Mouse (Mus musculus): ENCODE results near the gene Zfp740. TPM values are rescaled to one million over a fixed set of nuclear protein-coding genes. Genes with fewer than 3 reads are reported as not detected.

The Zfp740 gene
- total and polyA plus RNA-seq, 3 experiments, result 32.1 to 46.1 (median 37.4) TPM

GRCm38 (mm10) chr15:102165468-102166100 is 37.5 kb upstream of the Zfp740 start:
- peaks cover 0 to 15% of the 10 kb centered on the region in 2 experiments for H3K36me3 ChIP-seq (replicated peaks in 1 of 2; ENCODE audit: control insufficient read depth in 1 of 2, insufficient read depth in 1 of 2, low read length in 1 of 2)
- no peak for DNase-seq (ENCODE audit: extremely low read depth)
- peaks cover 0 to 9% of the 10 kb centered on the region in 2 experiments; a peak in 2 of 4 replicates for H3K4me1 ChIP-seq (ENCODE audit: control insufficient read depth in 1 of 2, insufficient read depth in 2 of 2)
- no peak overlapping the region for H3K9ac ChIP-seq (ENCODE audit: insufficient read depth, low read depth)
- H3K79me2 ChIP-seq (replicated peaks; ENCODE audit: control insufficient read depth, extremely low read depth, insufficient read depth, poor library complexity, severe bottlenecking), result no peaks in the 10 kb centered on the region
- dilution Hi-C loops (cut with MboI; ENCODE audit: extremely low pct_ligation_motif_present, extremely low pct_unique_long_range_greater_than_20kb, low sequenced_read_pairs), result no loop called here
- peaks cover 5% of the 10 kb centered on the region for H3K27me3 ChIP-seq (replicated peaks)
- in situ Hi-C loops (cut with MboI; ENCODE audit: low pct_ligation_motif_present, low pct_unique_long_range_greater_than_20kb, low sequenced_read_pairs), result no loop called here
- H3K27ac ChIP-seq (ENCODE audit: insufficient read depth, low read depth), result no peak overlapping the region
- TF ChIP-seq USF1 (IDR thresholded peaks at IDR 0.05; ENCODE audit: low read depth, low read length) (no peak), ZNF384 (IDR thresholded peaks at IDR 0.05; ENCODE audit: low read depth, low read length) (no peak), MAX (IDR thresholded peaks at IDR 0.05; ENCODE audit: low read length) (no peak), RAD21 (IDR thresholded peaks at IDR 0.05; ENCODE audit: low read depth, low read length) (no peak), PAX5 (IDR thresholded peaks at IDR 0.05; ENCODE audit: low read length) (no peak), UBTF (IDR thresholded peaks at IDR 0.05; ENCODE audit: low read depth, low read length) (no peak), CTCF (conservative IDR thresholded peaks at IDR 0.05 in 1 of 2, IDR thresholded peaks at IDR 0.05 in 1 of 2; ENCODE audit: low read depth in 2 of 2, low read length in 2 of 2) (no peak), RCOR1 (conservative IDR thresholded peaks at IDR 0.05; ENCODE audit: low read depth, low read length) (no peak), ZKSCAN1 (IDR thresholded peaks at IDR 0.05; ENCODE audit: borderline replicate concordance, low read depth, low read length) (no peak), JUND (conservative IDR thresholded peaks at IDR 0.05; ENCODE audit: low read depth, low read length) (no peak), ZC3H11A (IDR thresholded peaks at IDR 0.05; ENCODE audit: low read depth, low read length) (no peak), TCF12 (IDR thresholded peaks at IDR 0.05; ENCODE audit: low read depth, low read length) (no peak), NRF1 (IDR thresholded peaks at IDR 0.05; ENCODE audit: low read depth, low read length) (no peak)
- no peak overlapping the region for H3K4me3 ChIP-seq (replicated peaks in 1 of 3; ENCODE audit: low read depth in 2 of 3, low read length in 2 of 3, poor library complexity in 1 of 3)
- H3K9me3 ChIP-seq (replicated peaks; ENCODE audit: low read length), result no peaks in the 10 kb centered on the region
- no peak overlapping the region for H3K4me2 ChIP-seq (ENCODE audit: insufficient read depth, low read depth, poor library complexity, severe bottlenecking)

GRCm38 (mm10) chr15:102167620-102168021 is 35.4 kb upstream of the Zfp740 start:
- Histone ChIP-seq H3K4me2 (ENCODE audit: insufficient read depth, low read depth, poor library complexity, severe bottlenecking) (no peak overlapping the region), H3K27me3 (replicated peaks) (peaks cover 3% of the 10 kb centered on the region), H3K9me3 (replicated peaks; ENCODE audit: low read length) (no peaks in the 10 kb centered on the region), H3K4me1 (ENCODE audit: control insufficient read depth in 1 of 2, insufficient read depth in 2 of 2) (peaks cover 0 to 9% of the 10 kb centered on the region in 2 experiments; a peak in 2 of 4 replicates), H3K4me3 (replicated peaks in 1 of 3; ENCODE audit: low read depth in 2 of 3, low read length in 2 of 3, poor library complexity in 1 of 3) (no peak overlapping the region), H3K79me2 (replicated peaks; ENCODE audit: control insufficient read depth, extremely low read depth, insufficient read depth, poor library complexity, severe bottlenecking) (no peaks in the 10 kb centered on the region), H3K9ac (ENCODE audit: insufficient read depth, low read depth) (no peak overlapping the region), H3K27ac (ENCODE audit: insufficient read depth, low read depth) (no peak overlapping the region), H3K36me3 (replicated peaks in 1 of 2; ENCODE audit: control insufficient read depth in 1 of 2, insufficient read depth in 1 of 2, low read length in 1 of 2) (peaks cover 0 to 4% of the 10 kb centered on the region in 2 experiments)
- TF ChIP-seq NRF1 (IDR thresholded peaks at IDR 0.05; ENCODE audit: low read depth, low read length), result no peak
- no peak for TF ChIP-seq E2F4 (IDR thresholded peaks at IDR 0.05; ENCODE audit: insufficient replicate concordance, low read depth, low read length)
- in situ Hi-C loops (cut with MboI; ENCODE audit: low pct_ligation_motif_present, low pct_unique_long_range_greater_than_20kb, low sequenced_read_pairs) (no loop called here), dilution Hi-C loops (cut with MboI; ENCODE audit: extremely low pct_ligation_motif_present, extremely low pct_unique_long_range_greater_than_20kb, low sequenced_read_pairs) (no loop called here)
- no peak for DNase-seq (ENCODE audit: extremely low read depth)

Measured in CH12.LX (cell line).